Mouse (Mus musculus) CH12.LX (cell line): Measurements from ENCODE around the gene Rhcg. TPM values are rescaled to one million over a fixed set of nuclear protein-coding genes. Genes with fewer than 3 reads are reported as not detected.

Source experiments
- DNase-seq: peaks from one replicate; pipeline ENCODE4 v3.0.0-alpha.2; 2013; ENCODE audit errors: extremely low read depth
- H3K27ac ChIP-seq: 2 replicates; pipeline ENCODE4 v1.5.1; 2012; ENCODE audit warnings: low read depth, mild to moderate bottlenecking, control low read depth, moderate library complexity; ENCODE audit not compliant: insufficient read depth
- H3K27me3 ChIP-seq: replicated peaks from 2 replicates; pipeline ENCODE3; 2012; ENCODE audit warnings: inconsistent platforms
- H3K36me3 ChIP-seq, 2 experiments: replicated peaks in 1 of 2; 2 replicates each; pipeline versions ENCODE3 to v1.6.1; 2012; ENCODE audit warnings: inconsistent platforms in 1 of 2, low read length in 1 of 2, mild to moderate bottlenecking in 1 of 2, mixed read lengths in 1 of 2, moderate library complexity in 1 of 2; ENCODE audit not compliant: control insufficient read depth in 1 of 2, insufficient read depth in 1 of 2
- H3K4me1 ChIP-seq, 2 experiments: 2 replicates each; pipeline ENCODE4 v1.6.1; 2012; ENCODE audit warnings: inconsistent platforms in 1 of 2, moderate library complexity in 1 of 2; ENCODE audit not compliant: insufficient read depth in 2 of 2, control insufficient read depth in 1 of 2
- H3K4me2 ChIP-seq: 2 replicates; pipeline ENCODE4 v1.6.1; 2012; ENCODE audit warnings: low read depth, mild to moderate bottlenecking, control low read depth; ENCODE audit not compliant: poor library complexity, insufficient read depth, severe bottlenecking
- H3K4me3 ChIP-seq, 3 experiments: fragments of 150-350 bp in 1 of 3; sonication (generic) in 1 of 3; replicated peaks in 1 of 3; 2 replicates each; pipeline versions ENCODE3 to v1.5.1; 2011 to 2012; ENCODE audit warnings: low read depth in 2 of 3, low read length in 2 of 3, mild to moderate bottlenecking in 2 of 3, moderate library complexity in 2 of 3, control low read depth in 1 of 3, improper control_type of control experiment in 1 of 3, inconsistent platforms in 1 of 3, mixed read lengths in 1 of 3; ENCODE audit not compliant: poor library complexity in 1 of 3
- H3K79me2 ChIP-seq: replicated peaks from 2 replicates; pipeline ENCODE4 v1.6.1; 2012; ENCODE audit warnings: mild to moderate bottlenecking, moderate library complexity; ENCODE audit not compliant: control insufficient read depth, poor library complexity, insufficient read depth, severe bottlenecking; ENCODE audit errors: extremely low read depth
- H3K9ac ChIP-seq: 2 replicates; pipeline ENCODE4 v1.6.1; 2012; ENCODE audit warnings: low read depth, mild to moderate bottlenecking, control low read depth, moderate library complexity; ENCODE audit not compliant: insufficient read depth
- H3K9me3 ChIP-seq: replicated peaks from 2 replicates; pipeline ENCODE3; 2012; ENCODE audit warnings: low read length, inconsistent platforms, mixed read lengths
- BHLHE40 ChIP-seq: IDR thresholded peaks from 2 replicates; pipeline ENCODE4 v1.6.1; 2011; ENCODE audit warnings: mild to moderate bottlenecking, low read depth, low read length, improper control_type of control experiment
- CHD2 ChIP-seq: IDR thresholded peaks from 2 replicates; pipeline ENCODE4 v1.6.1; 2011; ENCODE audit warnings: low read length, improper control_type of control experiment
- CTCF ChIP-seq, 2 experiments: IDR thresholded peaks in 1 of 2; conservative IDR thresholded peaks in 1 of 2; 2 replicates each; pipeline ENCODE4 v1.5.1; 2011 to 2012; ENCODE audit warnings: low read depth in 2 of 2, low read length in 2 of 2, improper control_type of control experiment in 1 of 2, inconsistent platforms in 1 of 2, mild to moderate bottlenecking in 1 of 2, moderate library complexity in 1 of 2
- HCFC1 ChIP-seq: IDR thresholded peaks from 2 replicates; pipeline ENCODE4 v1.6.1; 2012; ENCODE audit warnings: low read depth, mild to moderate bottlenecking, inconsistent platforms, low read length, improper control_type of control experiment
- JUN ChIP-seq: IDR thresholded peaks from 2 replicates; pipeline ENCODE4 v1.6.1; 2011; ENCODE audit warnings: low read depth, mild to moderate bottlenecking, low read length, improper control_type of control experiment, moderate library complexity; ENCODE audit not compliant: insufficient read depth
- JUND ChIP-seq: conservative IDR thresholded peaks from 2 replicates; pipeline ENCODE4 v1.6.1; 2011; ENCODE audit warnings: low read depth, low read length, improper control_type of control experiment
- KAT2A ChIP-seq: IDR thresholded peaks from 2 replicates; pipeline ENCODE4 v1.6.1; 2012; ENCODE audit warnings: low read length, improper control_type of control experiment, inconsistent platforms; ENCODE audit not compliant: insufficient replicate concordance
- MAFK ChIP-seq: IDR thresholded peaks from 2 replicates; pipeline ENCODE4 v1.6.1; 2011; ENCODE audit warnings: low read length, improper control_type of control experiment; ENCODE audit not compliant: insufficient replicate concordance
- MAX ChIP-seq: IDR thresholded peaks from 2 replicates; pipeline ENCODE4 v1.6.1; 2011; ENCODE audit warnings: low read length, improper control_type of control experiment
- MAZ ChIP-seq: IDR thresholded peaks from 2 replicates; pipeline ENCODE4 v1.6.1; 2012; ENCODE audit warnings: low read depth, mild to moderate bottlenecking, inconsistent platforms, low read length, improper control_type of control experiment, moderate library complexity
- MXI1 ChIP-seq: IDR thresholded peaks from 2 replicates; pipeline ENCODE4 v1.6.1; 2011; ENCODE audit warnings: mild to moderate bottlenecking, low read depth, low read length, improper control_type of control experiment
- MYC ChIP-seq: IDR thresholded peaks from 2 replicates; pipeline ENCODE4 v1.6.1; 2011; ENCODE audit warnings: low read depth, mild to moderate bottlenecking, improper control_type of control experiment, low read length
- RAD21 ChIP-seq: IDR thresholded peaks from 2 replicates; pipeline ENCODE4 v1.6.1; 2011; ENCODE audit warnings: low read depth, mild to moderate bottlenecking, low read length, improper control_type of control experiment, moderate library complexity
- RCOR1 ChIP-seq: conservative IDR thresholded peaks from 2 replicates; pipeline ENCODE4 v1.6.1; 2012; ENCODE audit warnings: low read depth, mild to moderate bottlenecking, inconsistent platforms, low read length, improper control_type of control experiment
- SMC3 ChIP-seq: IDR thresholded peaks from 2 replicates; pipeline ENCODE4 v1.6.1; 2011; ENCODE audit warnings: low read depth, low read length, improper control_type of control experiment
- TBP ChIP-seq: conservative IDR thresholded peaks from 2 replicates; pipeline ENCODE4 v1.6.1; 2011; ENCODE audit warnings: low read depth, low read length, improper control_type of control experiment
- USF1 ChIP-seq: IDR thresholded peaks from 2 replicates; pipeline ENCODE4 v1.6.1; 2014; ENCODE audit warnings: low read depth, mild to moderate bottlenecking, inconsistent platforms, low read length, improper control_type of control experiment
- USF2 ChIP-seq: conservative IDR thresholded peaks from 2 replicates; pipeline ENCODE4 v1.6.1; 2011; ENCODE audit warnings: low read depth, low read length, improper control_type of control experiment
- ZKSCAN1 ChIP-seq: IDR thresholded peaks from 2 replicates; pipeline ENCODE4 v1.6.1; 2012; ENCODE audit warnings: low read depth, inconsistent platforms, low read length, improper control_type of control experiment, borderline replicate concordance
- ZMIZ1 ChIP-seq: IDR thresholded peaks from 2 replicates; pipeline ENCODE4 v1.6.1; 2012; ENCODE audit warnings: low read depth, mild to moderate bottlenecking, inconsistent platforms, low read length, improper control_type of control experiment
- ZNF384 ChIP-seq: IDR thresholded peaks from 2 replicates; pipeline ENCODE4 v1.6.1; 2012; ENCODE audit warnings: low read depth, low read length, improper control_type of control experiment, inconsistent platforms
- dilution Hi-C: fragments of 300-500 bp; cut with MboI; formaldehyde crosslinking; loops from 2 replicates; pipeline ENCODE4 v1.14.3; 2020; ENCODE audit warnings: low sequenced_read_pairs; ENCODE audit not compliant: extremely low pct_unique_long_range_greater_than_20kb, extremely low pct_ligation_motif_present
- in situ Hi-C: fragments of 300-500 bp; cut with MboI; formaldehyde crosslinking; loops from 3 replicates; pipeline ENCODE4 v1.14.3; 2019; ENCODE audit warnings: low sequenced_read_pairs, low pct_ligation_motif_present, low pct_unique_long_range_greater_than_20kb, mixed read lengths
- polyA plus RNA-seq: library from polyadenylated mRNA; unstranded; fragments of >175 nt; gene quantifications from 2 replicates; pipeline ENCODE4 v1.2.1, GENCODE M21; 2012; ENCODE audit warnings: low read depth; ENCODE audit not compliant: insufficient read length
- total RNA-seq, 2 experiments: library from RNA; depleted of rRNA; stranded (reverse); fragments of 300-350 nt in 1 of 2; fragments of >200 nt in 1 of 2; gene quantifications; 2 replicates each; pipeline ENCODE4 v1.2.3; 2012 to 2014

Gene Rhcg
- total and polyA plus RNA-seq, 3 experiments = not detected

GRCm38 (mm10) chr7:79654185-79654584 is 36.7 kb upstream of the Rhcg start:
- no peak overlapping the region for H3K27ac ChIP-seq
- H3K4me2 ChIP-seq = no peak overlapping the region
- no peak for DNase-seq
- H3K9me3 ChIP-seq = no peaks in the 10 kb centered on the region
- H3K27me3 ChIP-seq = peaks cover 4% of the 10 kb centered on the region
- H3K79me2 ChIP-seq = no peaks in the 10 kb centered on the region
- H3K9ac ChIP-seq = no peak overlapping the region
- 0 out of 2 replicates have a peak, but pooled peaks have one; percentile 8 for TF ChIP-seq BHLHE40
- TF ChIP-seq ZMIZ1 = no peak
- in situ Hi-C loops (loop anchor here (5.0 kb wide), 1 partner anchor 42 kb away; no protein-coding TSS in a partner anchor), dilution Hi-C loops (no loop called here)
- H3K4me1 ChIP-seq = peaks cover 0 to 11% of the 10 kb centered on the region in 2 experiments; a peak in 2 of 4 replicates
- no peaks in the 10 kb centered on the region for H3K36me3 ChIP-seq
- H3K4me3 ChIP-seq = no peak overlapping the region

- no peaks in the 10 kb centered on the region for H3K36me3 ChIP-seq
- in situ Hi-C loops = no loop called here
- no peak overlapping the region for H3K9ac ChIP-seq
- no peak overlapping the region for H3K4me3 ChIP-seq
- H3K27me3 ChIP-seq = peaks cover 32% of the 10 kb centered on the region
- DNase-seq = peak; percentile 45
- H3K4me2 ChIP-seq = no peak overlapping the region
- no peaks in the 10 kb centered on the region for H3K79me2 ChIP-seq
- dilution Hi-C loops = no loop called here
- H3K9me3 ChIP-seq = no peaks in the 10 kb centered on the region
- H3K27ac ChIP-seq = no peak overlapping the region
- peaks cover 0 to under 1% of the 10 kb centered on the region in 2 experiments; a peak in 1 of 4 replicates for H3K4me1 ChIP-seq
- TF ChIP-seq TBP = no peak
- TF ChIP-seq ZMIZ1 = no peak
- TF ChIP-seq JUND = no peak
- no peak for TF ChIP-seq MAZ
- no peak for TF ChIP-seq MXI1
- TF ChIP-seq CTCF (conservative IDR thresholded peaks at IDR 0.05 in 1 of 2, IDR thresholded peaks at IDR 0.05 in 1 of 2; ENCODE audit: low read depth in 2 of 2, low read length in 2 of 2) = peak; percentile 64 to 81
- TF ChIP-seq SMC3 = peak; percentile 50
- no peak for TF ChIP-seq HCFC1
- no peak for TF ChIP-seq KAT2A
- TF ChIP-seq RAD21 = peak; percentile 62
- no peak for TF ChIP-seq ZNF384
- no peak for TF ChIP-seq MAX
These were observed 31.5 kb upstream of the Rhcg start for GRCm38 (mm10) chr7:79649005-79649404.

GRCm38 (mm10) chr7:79647233-79647632 is 29.8 kb upstream of the Rhcg start:
- in situ Hi-C loops (no loop called here), dilution Hi-C loops (no loop called here)
- no peak overlapping the region for H3K27ac ChIP-seq
- no peak overlapping the region for H3K4me2 ChIP-seq
- H3K36me3 ChIP-seq = no peaks in the 10 kb centered on the region
- no peak overlapping the region for H3K9ac ChIP-seq
- peaks cover 38% of the 10 kb centered on the region for H3K27me3 ChIP-seq
- TF ChIP-seq CTCF (conservative IDR thresholded peaks at IDR 0.05 in 1 of 2, IDR thresholded peaks at IDR 0.05 in 1 of 2; ENCODE audit: low read depth in 2 of 2, low read length in 2 of 2) (no peak), ZMIZ1 (no peak), JUN (no peak), MAFK (no peak), ZKSCAN1 (no peak), USF2 (no peak), MYC (no peak), RCOR1 (no peak), USF1 (no peak), CHD2 (no peak)
- no peaks in the 10 kb centered on the region for H3K4me1 ChIP-seq
- no peak overlapping the region for H3K4me3 ChIP-seq
- peaks cover 2% of the 10 kb centered on the region for H3K9me3 ChIP-seq
- no peak for DNase-seq
- no peaks in the 10 kb centered on the region for H3K79me2 ChIP-seq
